Mouse (Mus musculus) adrenal gland, postnatal 4 days (tissue): Measurements from ENCODE around the gene Pcx. TPM values are rescaled to one million over a fixed set of nuclear protein-coding genes. Genes with fewer than 3 reads are reported as not detected.

Experiments
- microRNA-seq: library from miRNA; unstranded; fragments of <30 nt; microRNA quantifications from one replicate; pipeline ENCODE4 v1.2.0, GENCODE M21; 2021
- total RNA-seq, 2 experiments: library from RNA; stranded (reverse); gene quantifications; 2 replicates each; pipeline ENCODE4 v1.2.3; 2021

Pcx gene
- total RNA-seq, 2 experiments from 2014 or later = 215 to 218 TPM

Small RNA genes lying within 50 kb of the gene (microRNA-seq; reads per million reads assigned to microRNA genes)
- 1.8 reads per million for gene Mir6986

Other genes starting within 250 kb of the Pcx start
- 10 to 100 TPM; 37.6 to 40.9 TPM for gene Ssh3, start 241.3 kb upstream of the Pcx start, total RNA-seq
- 1 to 10 TPM; 8.2 to 8.8 TPM for gene Ankrd13d, start 227.3 kb upstream of the Pcx start, total RNA-seq
- gene Grk2, start 204.2 kb upstream of the Pcx start, total RNA-seq = 10 to 100 TPM; 54.6 to 57.8 TPM
- gene Kdm2a, start 112.2 kb upstream of the Pcx start, total RNA-seq = 100 to 1,000 TPM; 104 to 106 TPM
- 10 to 100 TPM; 18.0 to 19.7 TPM for gene Rhod, start 71.0 kb upstream of the Pcx start, total RNA-seq
- 10 to 100 TPM; 21.0 to 21.4 TPM for gene Syt12, start 33.0 kb upstream of the Pcx start, total RNA-seq
- 1 to 10 TPM; 2.0 to 4.1 TPM for gene 2010003K11Rik, start 11.9 kb upstream of the Pcx start, total RNA-seq
- 10 to 100 TPM; 15.8 to 20.0 TPM for gene Lrfn4, start 105.2 kb downstream of the Pcx start, total RNA-seq
- gene Rce1, start 115.2 kb downstream of the Pcx start, total RNA-seq = 10 to 100 TPM; 35.7 to 39.5 TPM
- gene Gm960, start 188.2 kb downstream of the Pcx start, total RNA-seq = under 1 TPM; 0.28 to 0.56 TPM
- gene Sptbn2, start 200.7 kb downstream of the Pcx start, total RNA-seq = 1 to 10 TPM; 4.7 to 5.3 TPM
- 10 to 100 TPM; 15.7 to 15.9 TPM for gene Rbm4b, start 246.0 kb downstream of the Pcx start, total RNA-seq